Mouse (Mus musculus) inflammation-experienced regulatory T-cells, adult 6 months (primary cell): ENCODE results near the gene Chp1. TPM values are rescaled to one million over a fixed set of nuclear protein-coding genes. Genes with fewer than 3 reads are reported as not detected.
"Not testable (repeated sequence)": the region's sequence is repeated elsewhere in the genome, so short reads cannot be mapped to it uniquely, and the experiment has no call there.

ENCODE experiments used
- ATAC-seq: one replicate; pipeline ENCODE4 v1.8.0; 2017
- polyA plus RNA-seq, 3 experiments: library from polyadenylated mRNA; unstranded; fragments of 100-300 nt; shearing (Covaris generic); gene quantifications; one replicate each; pipeline ENCODE4 v1.2.1; 2017

The Chp1 gene
- polyA plus RNA-seq, 3 experiments from 2014 or later: 68.4 to 88.9 (median 72.2) TPM

- no peak for ATAC-seq
These were observed 18.8 kb downstream of the Chp1 start for GRCm38 (mm10) chr2:119566182-119566855.

GRCm38 (mm10) chr2:119572471-119572870 is 25.0 kb downstream of the Chp1 start:
- ATAC-seq: no peak

- ATAC-seq: no peak
These were observed 34.1 kb downstream of the Chp1 start for GRCm38 (mm10) chr2:119581571-119581970.

GRCm38 (mm10) chr2:119583439-119583838 is 35.9 kb downstream of the Chp1 start:
- no peak for ATAC-seq

GRCm38 (mm10) chr2:119584282-119584681 is 36.8 kb downstream of the Chp1 start:
- no peak for ATAC-seq

- ATAC-seq: peak; percentile 71
These were observed 39.9 kb downstream of the Chp1 start for GRCm38 (mm10) chr2:119587383-119587782.

GRCm38 (mm10) chr2:119591247-119591646 is 43.8 kb downstream of the Chp1 start:
- ATAC-seq: no peak

GRCm38 (mm10) chr2:119593765-119594112 is 46.2 kb downstream of the Chp1 start:
- ATAC-seq: peak; percentile 5

GRCm38 (mm10) chr2:119594113-119594981 is 46.9 kb downstream of the Chp1 start:
- ATAC-seq: peak; percentile 100

GRCm38 (mm10) chr2:119595308-119595707 is 47.8 kb downstream of the Chp1 start:
- ATAC-seq: no peak

GRCm38 (mm10) chr2:119596781-119597330 is 49.4 kb downstream of the Chp1 start:
- ATAC-seq: no peak

GRCm38 (mm10) chr2:119601027-119601426 is 53.5 kb downstream of the Chp1 start:
- ATAC-seq: no peak

GRCm38 (mm10) chr2:119601575-119601974 is 54.1 kb downstream of the Chp1 start:
- ATAC-seq: not testable (repeated sequence)

GRCm38 (mm10) chr2:119602488-119602887 is 55.0 kb downstream of the Chp1 start:
- no peak for ATAC-seq

GRCm38 (mm10) chr2:119603909-119604308 is 56.4 kb downstream of the Chp1 start:
- no peak for ATAC-seq

GRCm38 (mm10) chr2:119605361-119605973 is 58.0 kb downstream of the Chp1 start:
- ATAC-seq: no peak

- ATAC-seq: no peak
These were observed 59.5 kb downstream of the Chp1 start for GRCm38 (mm10) chr2:119607023-119607422.

- ATAC-seq: no peak
These were observed 70.3 kb downstream of the Chp1 start for GRCm38 (mm10) chr2:119617841-119618198.

- ATAC-seq: peak; percentile 100
These were observed 70.9 kb downstream of the Chp1 start, which contains the start of the genes Nusap1 and Oip5 for GRCm38 (mm10) chr2:119618199-119618982. Gene Nusap1, plus strand, starts transcription at chr2:119618298. Gene Oip5, minus strand, starts transcription at chr2:119618469.

- not testable (repeated sequence) for ATAC-seq
These were observed 71.5 kb downstream of the Chp1 start for GRCm38 (mm10) chr2:119619002-119619401.

- no peak for ATAC-seq
These were observed 73.8 kb downstream of the Chp1 start for GRCm38 (mm10) chr2:119621302-119621701.
